Mouse (Mus musculus): ENCODE data around the gene Anxa1.

DNA sequence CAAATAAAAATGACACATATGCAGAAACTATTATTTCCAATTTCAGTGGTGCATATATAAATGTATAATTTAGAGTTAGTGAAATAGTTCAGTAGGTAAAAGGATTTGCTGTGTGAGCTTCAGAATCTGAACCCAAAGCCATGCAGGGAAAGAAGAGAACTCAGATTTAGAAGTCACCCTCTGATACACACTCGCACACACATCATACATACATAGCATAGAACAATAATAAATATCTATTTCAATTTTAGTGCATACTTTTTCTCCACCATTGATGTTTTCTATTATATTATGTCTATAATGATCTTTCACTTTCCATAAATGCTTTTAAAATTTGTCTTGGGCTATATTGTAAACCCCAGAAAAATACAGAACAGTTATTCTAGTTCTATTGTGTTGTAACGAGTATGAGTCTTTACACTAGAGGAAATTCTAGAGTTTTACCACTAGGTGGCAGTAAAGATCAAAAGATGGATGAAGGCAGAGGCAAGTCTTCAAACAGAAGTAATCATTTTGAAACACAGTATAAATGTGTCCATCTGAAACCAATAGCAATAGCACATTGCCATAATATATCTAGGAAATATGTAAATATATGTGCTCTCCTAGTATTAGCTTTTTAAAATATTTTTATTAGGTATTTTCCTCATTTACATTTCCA is 28.7 kb downstream of the Anxa1 start:
- peak; percentile 49; the same call in 1 of the 2 replicates for TF ChIP-seq CTCF (IDR thresholded peaks at IDR 0.05; ENCODE audit: low read depth)
- TF ChIP-seq EP300 (IDR thresholded peaks at IDR 0.05; ENCODE audit: low read depth) = no peak
